Mouse (Mus musculus): Measurements from ENCODE around the gene Rufy4.

- no peak for TF ChIP-seq CTCF (conservative IDR thresholded peaks at IDR 0.05; ENCODE audit: low read length)
- TF ChIP-seq NANOG (IDR thresholded peaks at IDR 0.05; ENCODE audit: borderline replicate concordance, low read length): no peak
These were observed 44.4 kb downstream of the Rufy4 start for GRCm38 (mm10) chr1:74169721-74170120.

Data from E14TG2a.4 (cell line).